Mouse (Mus musculus): ENCODE measurements around the gene Vmn1r4.

DNA sequence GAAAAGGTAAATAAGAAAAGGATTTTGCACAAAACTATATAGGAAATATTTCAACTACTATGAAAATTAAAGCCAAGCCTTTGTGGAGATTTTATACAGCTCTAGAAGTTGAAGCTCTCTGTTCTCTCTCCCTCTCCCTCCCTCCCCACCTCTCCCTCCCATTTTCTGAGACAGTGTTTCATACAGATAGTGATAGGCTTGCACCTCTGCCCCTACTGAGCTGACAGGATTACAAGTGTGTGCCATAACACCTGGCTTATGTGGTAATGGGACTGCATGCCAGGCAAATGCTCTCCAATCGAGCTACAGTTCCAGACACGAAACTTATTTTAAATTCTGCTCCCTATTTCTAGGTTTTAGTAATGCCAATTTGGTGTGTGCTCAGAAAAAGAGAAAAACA is 12.9 kb upstream of the Vmn1r4 start:
- TF ChIP-seq CTCF (IDR thresholded peaks at IDR 0.05; ENCODE audit: control insufficient read depth, insufficient read depth, low read length), result no peak
- no peak for TF ChIP-seq POLR2A (IDR thresholded peaks at IDR 0.05; ENCODE audit: borderline replicate concordance, control insufficient read depth, low read depth, low read length)
